Mouse (Mus musculus): ENCODE measurements at regions not wholly inside any gene's neighbourhood (a gene's known extent, or its start where the extent isn't known, plus 50 kb on each side); places are given as distances from the start of the nearest gene placed in this dataset.
A peak's percentile ranks its signal among the peaks of the same experiment; 100 is the strongest.

DNA sequence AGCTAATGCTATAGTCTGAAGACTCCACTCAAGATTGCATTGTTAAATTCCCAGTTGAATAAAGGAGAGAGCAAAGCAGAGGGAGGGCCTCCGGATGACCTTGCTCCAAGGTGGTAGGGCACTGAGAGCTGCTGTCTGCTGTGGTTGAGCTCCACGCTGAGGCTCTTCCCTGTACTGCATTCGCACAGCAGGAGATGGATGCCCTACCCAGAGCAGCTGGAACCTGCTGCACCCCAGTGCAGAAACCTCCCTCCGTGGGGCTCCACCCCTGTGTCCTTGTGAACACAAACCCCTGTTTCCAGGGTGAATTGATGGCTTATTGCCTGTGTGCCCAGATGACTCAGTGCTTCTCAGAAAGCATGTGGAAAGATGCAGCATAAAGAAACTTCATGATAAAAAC, 404.3 kb downstream of the Rpl36a-ps1 start:
- WGBS: 9% methylated on average over 4 of the region's 4 CpGs
- Histone ChIP-seq H3K27ac (ENCODE audit: insufficient read depth, low read depth, low read length) (no peak overlapping the region), H3K4me1 (ENCODE audit: control insufficient read depth, insufficient read depth, low read length) (no peaks in the 10 kb centered on the region), H3K4me3 (ENCODE audit: insufficient read depth, low read depth, low read length) (no peak overlapping the region), H3K27me3 (replicated peaks; ENCODE audit: control insufficient read depth, insufficient read depth, low read length) (no peaks in the 10 kb centered on the region), H3K36me3 (ENCODE audit: control insufficient read depth, insufficient read depth, low read length) (no peaks in the 10 kb centered on the region)
- DNase-seq: peak; percentile 0
- no peak for TF ChIP-seq POLR2A (IDR thresholded peaks at IDR 0.05; ENCODE audit: low read depth, low read length)
- TF ChIP-seq CTCF (conservative IDR thresholded peaks at IDR 0.05; ENCODE audit: insufficient read depth, insufficient read length, low read depth, low read length): no peak; the same call in 1 of the 2 replicates

DNA sequence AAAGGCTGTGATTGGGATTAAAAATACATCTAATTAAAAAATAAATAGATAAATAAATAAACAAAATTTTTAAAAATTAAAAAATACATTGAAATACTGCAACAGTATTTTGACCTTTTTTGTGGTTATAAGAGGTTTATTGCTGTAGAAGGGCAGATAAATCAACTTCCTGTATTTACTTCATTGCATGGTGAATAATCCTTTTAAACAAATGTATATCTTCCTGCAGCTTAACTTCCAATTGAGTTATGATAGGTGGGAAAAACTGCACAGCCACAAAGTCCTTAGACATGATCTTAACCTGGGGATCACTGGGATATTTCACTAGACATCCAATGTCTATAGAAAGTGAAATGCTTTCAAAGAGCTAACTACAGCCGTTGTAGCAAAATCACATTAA, 402.1 kb upstream of the Dach1 start:
- Histone ChIP-seq H3K4me1 (ENCODE audit: control insufficient read depth, insufficient read depth, low read length) (no peaks in the 10 kb centered on the region), H3K27ac (ENCODE audit: insufficient read depth, low read depth, low read length) (no peak overlapping the region), H3K27me3 (replicated peaks; ENCODE audit: control insufficient read depth, insufficient read depth, low read length) (no peaks in the 10 kb centered on the region), H3K4me3 (ENCODE audit: insufficient read depth, low read depth, low read length) (no peak overlapping the region), H3K36me3 (ENCODE audit: control insufficient read depth, insufficient read depth, low read length) (no peaks in the 10 kb centered on the region)
- TF ChIP-seq CTCF (conservative IDR thresholded peaks at IDR 0.05; ENCODE audit: insufficient read depth, insufficient read length, low read depth, low read length) (no peak), POLR2A (IDR thresholded peaks at IDR 0.05; ENCODE audit: low read depth, low read length) (no peak)
- no peak for DNase-seq
- WGBS: 93% methylated on average over 1 of the region's 1 CpGs

DNA sequence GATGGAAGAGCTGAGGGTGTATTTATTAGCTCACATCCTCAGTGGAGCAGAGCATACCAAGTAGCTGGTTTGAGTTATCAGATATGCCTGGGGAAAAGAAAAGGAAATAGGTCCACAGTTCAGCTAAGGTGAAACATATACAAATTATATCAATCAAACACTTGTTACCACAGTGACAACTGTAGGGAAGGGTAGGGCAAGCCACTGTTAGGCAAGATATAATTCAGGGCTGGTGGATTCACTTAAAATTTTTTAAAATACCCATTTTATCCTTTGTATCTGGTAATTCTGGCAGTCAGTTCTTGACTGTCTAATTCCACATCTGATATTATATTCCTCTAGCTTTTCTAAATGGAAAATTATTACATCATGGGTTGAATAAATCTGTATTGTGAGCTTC, 392.4 kb upstream of the Dach1 start:
- TF ChIP-seq CTCF (conservative IDR thresholded peaks at IDR 0.05; ENCODE audit: insufficient read depth, insufficient read length, low read depth, low read length) (no peak), POLR2A (IDR thresholded peaks at IDR 0.05; ENCODE audit: low read depth, low read length) (no peak)
- H3K4me3 ChIP-seq (ENCODE audit: insufficient read depth, low read depth, low read length): no peak overlapping the region
- no peak overlapping the region for H3K27ac ChIP-seq (ENCODE audit: insufficient read depth, low read depth, low read length)
- no peaks in the 10 kb centered on the region for H3K36me3 ChIP-seq (ENCODE audit: control insufficient read depth, insufficient read depth, low read length)
- no peak for DNase-seq
- no peaks in the 10 kb centered on the region for H3K4me1 ChIP-seq (ENCODE audit: control insufficient read depth, insufficient read depth, low read length)
- H3K27me3 ChIP-seq (replicated peaks; ENCODE audit: control insufficient read depth, insufficient read depth, low read length): no peaks in the 10 kb centered on the region

DNA sequence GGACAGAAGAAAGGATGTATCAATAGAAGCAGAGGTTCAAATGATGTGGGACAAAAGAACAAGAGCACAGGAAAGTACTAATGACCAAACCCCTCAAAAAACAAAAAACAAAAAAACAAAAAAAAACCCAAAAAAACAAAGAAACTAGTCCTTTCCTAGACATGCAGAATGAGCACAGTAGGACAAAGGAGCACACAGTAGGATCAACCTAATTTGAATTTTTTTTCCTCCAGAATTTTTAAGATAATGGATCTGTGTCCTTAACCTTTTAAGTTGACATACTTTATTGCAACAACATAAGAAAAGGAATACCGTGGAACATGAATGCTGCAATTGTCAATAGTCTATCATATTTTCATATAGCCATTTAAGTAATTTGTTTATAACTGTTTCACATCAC, 370.2 kb upstream of the Dach1 start:
- H3K4me3 ChIP-seq (ENCODE audit: insufficient read depth, low read depth, low read length): no peak overlapping the region
- no peaks in the 10 kb centered on the region for H3K36me3 ChIP-seq (ENCODE audit: control insufficient read depth, insufficient read depth, low read length)
- no peak for DNase-seq
- TF ChIP-seq POLR2A (IDR thresholded peaks at IDR 0.05; ENCODE audit: low read depth, low read length) (no peak), CTCF (conservative IDR thresholded peaks at IDR 0.05; ENCODE audit: insufficient read depth, insufficient read length, low read depth, low read length) (no peak)
- WGBS: 93% methylated on average over 1 of the region's 1 CpGs
- H3K27me3 ChIP-seq (replicated peaks; ENCODE audit: control insufficient read depth, insufficient read depth, low read length): no peaks in the 10 kb centered on the region
- no peaks in the 10 kb centered on the region for H3K4me1 ChIP-seq (ENCODE audit: control insufficient read depth, insufficient read depth, low read length)
- H3K27ac ChIP-seq (ENCODE audit: insufficient read depth, low read depth, low read length): no peak overlapping the region

DNA sequence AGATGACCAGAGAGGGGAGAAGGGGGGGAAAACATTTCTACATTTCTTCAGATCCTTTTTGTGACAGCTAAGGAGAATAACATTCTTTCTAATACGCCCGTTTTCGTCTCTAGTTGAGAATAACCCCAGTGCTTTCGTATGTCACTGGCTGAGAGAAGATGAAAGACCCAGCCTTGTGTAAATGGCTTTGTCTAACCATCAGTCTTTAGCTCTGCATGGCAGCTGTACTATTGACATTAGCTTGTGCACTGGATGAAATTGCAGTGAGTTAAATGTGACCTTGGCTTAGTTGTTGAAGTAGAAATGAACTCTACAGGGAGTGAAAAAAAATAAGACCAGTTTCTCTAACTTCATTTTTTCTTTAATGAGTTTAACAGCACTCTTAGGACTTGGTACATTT, 368.7 kb upstream of the Dach1 start:
- H3K4me3 ChIP-seq (ENCODE audit: insufficient read depth, low read depth, low read length): no peak overlapping the region
- no peak overlapping the region for H3K27ac ChIP-seq (ENCODE audit: insufficient read depth, low read depth, low read length)
- no peaks in the 10 kb centered on the region for H3K4me1 ChIP-seq (ENCODE audit: control insufficient read depth, insufficient read depth, low read length)
- DNase-seq: no peak
- H3K27me3 ChIP-seq (replicated peaks; ENCODE audit: control insufficient read depth, insufficient read depth, low read length): no peaks in the 10 kb centered on the region
- no peaks in the 10 kb centered on the region for H3K36me3 ChIP-seq (ENCODE audit: control insufficient read depth, insufficient read depth, low read length)
- TF ChIP-seq POLR2A (IDR thresholded peaks at IDR 0.05; ENCODE audit: low read depth, low read length) (no peak), CTCF (conservative IDR thresholded peaks at IDR 0.05; ENCODE audit: insufficient read depth, insufficient read length, low read depth, low read length) (no peak)
- WGBS: 42% methylated on average over 4 of the region's 4 CpGs

DNA sequence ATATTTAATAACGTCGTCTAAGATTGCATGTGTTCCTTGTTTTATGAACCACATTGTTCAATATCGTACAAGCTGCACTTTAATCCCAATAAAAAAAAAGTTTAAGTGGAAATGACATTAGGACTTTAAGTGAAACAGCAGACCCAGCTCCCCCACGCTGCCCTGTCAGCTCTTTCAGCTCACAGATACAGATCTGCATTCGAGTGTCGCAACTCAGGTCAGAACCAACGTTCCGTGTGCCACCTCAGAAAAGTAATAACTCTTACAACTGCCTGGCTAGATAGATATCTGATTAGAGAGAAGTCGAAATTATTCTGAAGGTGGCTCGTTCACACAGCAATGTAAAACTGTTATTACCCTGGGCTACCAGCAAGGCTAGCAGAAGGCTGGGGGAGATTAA, 364.0 kb upstream of the Dach1 start:
- 36% methylated on average over 10 of the region's 10 CpGs for WGBS
- TF ChIP-seq CTCF (conservative IDR thresholded peaks at IDR 0.05; ENCODE audit: insufficient read depth, insufficient read length, low read depth, low read length) (no peak), POLR2A (IDR thresholded peaks at IDR 0.05; ENCODE audit: low read depth, low read length) (no peak)
- DNase-seq: no peak
- Histone ChIP-seq H3K4me3 (ENCODE audit: insufficient read depth, low read depth, low read length) (no peak overlapping the region), H3K27me3 (replicated peaks; ENCODE audit: control insufficient read depth, insufficient read depth, low read length) (no peaks in the 10 kb centered on the region), H3K4me1 (ENCODE audit: control insufficient read depth, insufficient read depth, low read length) (no peaks in the 10 kb centered on the region), H3K36me3 (ENCODE audit: control insufficient read depth, insufficient read depth, low read length) (no peaks in the 10 kb centered on the region), H3K27ac (ENCODE audit: insufficient read depth, low read depth, low read length) (no peak overlapping the region)

DNA sequence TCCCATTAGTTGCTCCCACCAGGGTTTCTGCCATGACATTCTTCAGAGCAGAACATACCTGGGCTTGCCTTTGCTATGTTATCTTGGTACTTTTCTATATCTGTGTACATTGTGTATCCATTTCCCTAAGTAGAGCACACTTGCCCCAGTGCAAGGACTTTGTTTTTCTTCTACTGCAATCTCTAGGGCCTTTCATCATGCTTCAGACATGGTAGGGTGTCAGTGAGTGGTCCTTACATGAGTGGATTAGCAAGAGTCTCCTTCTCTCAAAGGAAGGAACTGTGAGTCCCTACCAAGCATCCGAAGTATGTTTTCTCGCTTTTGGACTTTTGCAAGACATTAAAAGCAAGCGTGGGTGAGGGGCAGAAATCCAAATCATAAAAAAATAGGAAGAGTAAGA, 351.4 kb upstream of the Dach1 start:
- 89% methylated on average over 3 of the region's 3 CpGs for WGBS
- no peaks in the 10 kb centered on the region for H3K36me3 ChIP-seq (ENCODE audit: control insufficient read depth, insufficient read depth, low read length)
- H3K27ac ChIP-seq (ENCODE audit: insufficient read depth, low read depth, low read length): no peak overlapping the region
- DNase-seq: no peak
- no peaks in the 10 kb centered on the region for H3K4me1 ChIP-seq (ENCODE audit: control insufficient read depth, insufficient read depth, low read length)
- TF ChIP-seq POLR2A (IDR thresholded peaks at IDR 0.05; ENCODE audit: low read depth, low read length) (no peak), CTCF (conservative IDR thresholded peaks at IDR 0.05; ENCODE audit: insufficient read depth, insufficient read length, low read depth, low read length) (no peak)
- no peaks in the 10 kb centered on the region for H3K27me3 ChIP-seq (replicated peaks; ENCODE audit: control insufficient read depth, insufficient read depth, low read length)
- H3K4me3 ChIP-seq (ENCODE audit: insufficient read depth, low read depth, low read length): no peak overlapping the region

DNA sequence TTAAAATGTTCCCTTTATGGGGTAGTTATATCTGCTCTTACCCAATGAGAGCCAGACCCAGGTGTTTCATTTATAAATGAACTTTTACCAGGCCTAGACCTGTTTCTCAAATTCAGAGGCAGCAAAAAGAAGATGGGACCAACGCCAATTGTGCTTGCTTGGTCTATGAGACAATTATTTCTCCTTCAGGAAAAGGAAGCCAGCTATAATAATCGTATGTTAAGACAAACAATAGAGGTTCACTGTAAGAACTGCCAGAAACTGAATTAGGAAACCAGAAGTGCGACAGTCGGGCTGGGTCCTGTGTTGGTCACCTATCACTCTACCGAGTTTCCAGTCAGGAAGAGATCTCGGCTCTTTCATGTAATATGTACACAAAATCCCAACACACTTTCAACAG, 335.8 kb upstream of the Dach1 start:
- no peak overlapping the region for H3K4me3 ChIP-seq (ENCODE audit: insufficient read depth, low read depth, low read length)
- TF ChIP-seq POLR2A (IDR thresholded peaks at IDR 0.05; ENCODE audit: low read depth, low read length): no peak
- TF ChIP-seq CTCF (conservative IDR thresholded peaks at IDR 0.05; ENCODE audit: insufficient read depth, insufficient read length, low read depth, low read length): no peak

More for the DNA sequence above, 335.8 kb upstream of the Dach1 start:
- DNase-seq: no peak
- Histone ChIP-seq H3K27me3 (replicated peaks; ENCODE audit: control insufficient read depth, insufficient read depth, low read length) (no peaks in the 10 kb centered on the region), H3K27ac (ENCODE audit: insufficient read depth, low read depth, low read length) (no peak overlapping the region), H3K4me1 (ENCODE audit: control insufficient read depth, insufficient read depth, low read length) (no peaks in the 10 kb centered on the region), H3K36me3 (ENCODE audit: control insufficient read depth, insufficient read depth, low read length) (no peaks in the 10 kb centered on the region)
- WGBS: 75% methylated on average over 6 of the region's 6 CpGs

All from kidney, adult 2 months (tissue).